Mouse (Mus musculus): ENCODE results near the gene Fdx1l.
"Not testable (repeated sequence)": the region's sequence is repeated elsewhere in the genome, so short reads cannot be mapped to it uniquely, and the experiment has no call there.

The Fdx1l gene

DNA sequence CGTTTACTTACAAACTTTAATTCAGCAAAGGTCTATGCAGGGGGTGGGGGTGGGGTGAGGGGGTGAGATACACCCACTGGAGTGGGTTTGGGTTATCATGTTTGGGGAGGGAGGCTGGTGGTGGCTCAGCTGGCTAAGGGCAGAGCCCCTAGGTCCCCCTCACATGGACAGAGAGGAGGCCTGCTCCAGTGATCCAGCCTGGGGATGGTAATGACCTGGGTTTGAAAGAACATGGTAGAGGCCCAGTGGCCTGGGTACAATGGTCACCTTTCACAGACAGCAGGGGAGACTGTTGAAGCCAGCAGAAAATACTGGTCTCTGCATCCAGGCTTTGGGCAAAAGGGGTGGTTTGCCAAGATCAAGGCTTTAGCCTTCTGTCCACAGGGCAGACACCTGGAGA lies 759 bp upstream of the Fdx1l start:
- no peak for DNase-seq (ENCODE audit: low read depth, low spot score)

- DNase-seq (ENCODE audit: low read depth, low spot score): no peak
Observed at GRCm38 (mm10) chr9:21072641-21073040, 773 bp downstream of the Fdx1l start.

DNA sequence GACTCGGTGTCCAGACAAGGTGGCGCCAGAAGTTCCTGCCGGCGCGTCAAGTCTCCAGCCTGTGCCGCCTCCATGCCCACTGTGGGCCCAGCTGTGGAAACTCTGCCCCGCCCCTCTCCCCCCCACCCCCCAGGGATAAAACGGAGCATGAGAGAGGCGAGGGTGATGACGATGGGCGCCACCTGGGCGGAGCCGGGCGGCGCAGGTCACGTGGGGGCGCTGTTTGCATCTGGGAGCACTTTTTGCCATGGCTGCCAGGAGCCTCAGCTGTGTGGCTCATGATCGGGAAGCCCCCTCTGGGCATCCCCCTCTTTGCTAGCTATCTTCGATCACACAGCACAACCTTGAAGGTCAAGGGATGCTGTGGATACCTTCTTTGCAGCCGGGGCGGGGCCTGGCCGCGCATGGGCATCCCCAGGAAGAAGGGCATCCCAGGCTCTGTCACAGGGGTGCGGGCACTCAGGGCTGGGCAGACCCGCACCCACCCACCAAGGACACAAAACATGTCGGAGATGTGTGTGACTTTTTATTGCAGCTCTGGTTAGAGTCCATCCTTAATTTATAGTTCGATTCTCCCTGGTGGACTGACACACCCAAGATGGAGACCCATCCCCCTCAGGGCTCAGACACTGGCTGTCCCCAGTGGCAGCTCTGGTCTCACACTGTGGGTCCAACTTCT lies 6.3 kb downstream of the Fdx1l start, which contains the start of gene Zglp1:
Gene Zglp1, minus strand, starts transcription at position 88 of the 679 bp plus-strand sequence.
- no peak for DNase-seq (ENCODE audit: low read depth, low spot score)

- no peak for DNase-seq (ENCODE audit: low read depth, low spot score)
Observed at GRCm38 (mm10) chr9:21062928-21063327, 10.5 kb downstream of the Fdx1l start.

GRCm38 (mm10) chr9:21051578-21051977 lies 21.8 kb downstream of the Fdx1l start:
- DNase-seq (ENCODE audit: low read depth, low spot score): no peak

GRCm38 (mm10) chr9:21045235-21045634 lies 28.2 kb downstream of the Fdx1l start:
- no peak for DNase-seq (ENCODE audit: low read depth, low spot score)

DNA sequence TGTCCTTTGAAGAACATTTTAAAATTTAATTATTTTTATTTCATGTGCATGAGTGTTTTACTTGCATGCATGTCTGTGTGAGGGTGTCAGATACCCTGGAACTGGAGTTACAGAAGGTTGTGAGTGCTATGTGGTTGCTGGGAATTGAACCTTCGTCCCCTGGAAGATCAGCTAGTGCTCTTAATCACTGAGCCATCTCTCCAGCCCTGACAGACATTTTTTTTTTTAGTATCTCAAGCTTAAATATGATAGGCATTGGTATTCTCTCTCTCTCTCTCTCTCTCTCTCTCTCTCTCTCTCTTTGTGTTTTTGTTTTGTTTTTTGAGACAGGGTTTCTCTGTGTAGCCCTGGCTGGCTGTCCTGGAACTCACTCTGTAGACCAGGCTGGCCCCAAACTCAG lies 28.6 kb downstream of the Fdx1l start:
- not testable (repeated sequence) for DNase-seq (ENCODE audit: low read depth, low spot score)

- no peak for DNase-seq (ENCODE audit: low read depth, low spot score)
Observed at GRCm38 (mm10) chr9:21043563-21043962, 29.9 kb downstream of the Fdx1l start.

DNA sequence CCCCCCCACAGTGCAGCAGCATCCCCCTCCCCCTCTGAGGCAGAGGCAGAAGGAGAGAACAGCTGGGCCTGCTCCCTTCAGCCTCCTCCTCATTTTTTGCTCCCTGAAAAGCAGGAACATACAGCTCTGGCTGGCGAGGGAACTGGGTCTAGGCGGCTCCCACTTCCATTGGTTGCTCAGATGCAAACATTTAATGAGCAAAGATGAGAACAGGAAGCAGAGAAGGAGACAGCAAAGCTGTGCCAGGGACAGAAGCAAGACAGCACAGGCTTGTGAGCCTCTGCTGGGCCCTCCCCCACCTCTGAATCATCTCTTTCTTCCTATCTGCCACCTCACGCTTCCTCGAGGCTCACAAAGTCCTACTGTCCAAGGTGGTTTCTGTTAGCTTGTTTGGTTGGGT lies 32.1 kb downstream of the Fdx1l start:
- DNase-seq (ENCODE audit: low read depth, low spot score): no peak

DNA sequence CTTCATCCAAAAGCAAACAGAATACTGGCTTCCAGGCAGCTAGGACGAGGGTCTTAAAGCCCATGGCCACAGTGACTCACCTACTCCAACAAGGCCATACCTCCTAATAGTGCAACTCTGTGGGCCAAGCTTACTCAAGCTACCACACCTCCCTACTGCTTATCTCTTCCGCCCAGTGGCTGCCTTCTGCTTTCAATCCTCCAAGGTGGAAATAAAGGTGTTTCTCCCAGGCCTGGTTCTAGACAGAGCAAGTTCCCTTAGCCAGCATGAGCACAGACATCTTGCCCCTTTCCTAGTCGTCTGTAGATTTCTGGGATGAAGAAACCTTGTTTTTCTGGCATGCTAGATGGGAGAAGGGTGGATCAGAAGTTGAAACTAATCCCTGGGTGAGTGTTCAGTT lies 33.6 kb downstream of the Fdx1l start:
- no peak for DNase-seq (ENCODE audit: low read depth, low spot score)

GRCm38 (mm10) chr9:21037481-21037891 lies 35.9 kb downstream of the Fdx1l start:
- DNase-seq (ENCODE audit: low read depth, low spot score): no peak

DNA sequence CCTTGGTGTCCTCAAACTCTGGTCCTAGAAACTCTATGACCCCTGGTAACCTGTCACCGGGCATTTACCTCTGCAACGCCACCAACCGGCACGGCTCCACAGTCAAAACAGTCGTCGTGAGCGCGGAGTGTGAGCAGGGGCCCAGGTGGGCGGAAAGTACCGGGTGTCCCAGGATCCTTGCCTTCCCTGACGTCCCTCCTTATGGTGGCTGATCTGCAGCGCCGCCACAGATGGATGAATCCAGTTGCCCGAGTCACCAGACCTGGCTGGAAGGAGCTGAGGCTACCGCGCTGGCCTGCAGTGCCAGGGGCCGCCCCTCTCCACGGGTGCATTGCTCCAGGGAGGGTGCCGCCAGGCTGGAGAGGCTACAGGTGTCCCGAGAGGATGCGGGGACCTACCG lies 36.7 kb downstream of the Fdx1l start:
- DNase-seq (ENCODE audit: low read depth, low spot score): no peak

DNA sequence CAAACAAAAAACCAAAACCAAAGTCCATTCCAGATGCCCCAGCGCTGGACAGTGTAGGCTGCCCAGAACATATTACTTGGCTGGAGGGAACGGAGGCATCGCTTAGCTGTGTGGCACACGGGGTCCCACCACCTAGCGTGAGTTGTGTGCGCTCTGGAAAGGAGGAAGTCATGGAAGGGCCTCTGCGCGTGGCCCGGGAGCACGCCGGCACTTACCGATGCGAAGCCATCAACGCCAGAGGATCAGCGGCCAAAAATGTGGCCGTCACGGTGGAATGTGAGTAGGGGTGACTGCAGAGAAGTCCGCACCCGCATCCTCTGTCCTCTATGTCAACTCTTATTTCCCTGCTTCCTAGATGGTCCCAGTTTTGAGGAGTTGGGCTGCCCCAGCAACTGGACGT lies 37.3 kb downstream of the Fdx1l start:
- no peak for DNase-seq (ENCODE audit: low read depth, low spot score)

GRCm38 (mm10) chr9:21035586-21035985 lies 37.8 kb downstream of the Fdx1l start:
- DNase-seq (ENCODE audit: low read depth, low spot score): no peak

- DNase-seq (ENCODE audit: low read depth, low spot score): peak; percentile 49
Observed at GRCm38 (mm10) chr9:21034481-21035085, 38.8 kb downstream of the Fdx1l start.

GRCm38 (mm10) chr9:21033136-21033535 lies 40.3 kb downstream of the Fdx1l start:
- DNase-seq (ENCODE audit: low read depth, low spot score): peak; percentile 92

- DNase-seq (ENCODE audit: low read depth, low spot score): no peak
Observed at GRCm38 (mm10) chr9:21032491-21032890, 40.9 kb downstream of the Fdx1l start.

DNA sequence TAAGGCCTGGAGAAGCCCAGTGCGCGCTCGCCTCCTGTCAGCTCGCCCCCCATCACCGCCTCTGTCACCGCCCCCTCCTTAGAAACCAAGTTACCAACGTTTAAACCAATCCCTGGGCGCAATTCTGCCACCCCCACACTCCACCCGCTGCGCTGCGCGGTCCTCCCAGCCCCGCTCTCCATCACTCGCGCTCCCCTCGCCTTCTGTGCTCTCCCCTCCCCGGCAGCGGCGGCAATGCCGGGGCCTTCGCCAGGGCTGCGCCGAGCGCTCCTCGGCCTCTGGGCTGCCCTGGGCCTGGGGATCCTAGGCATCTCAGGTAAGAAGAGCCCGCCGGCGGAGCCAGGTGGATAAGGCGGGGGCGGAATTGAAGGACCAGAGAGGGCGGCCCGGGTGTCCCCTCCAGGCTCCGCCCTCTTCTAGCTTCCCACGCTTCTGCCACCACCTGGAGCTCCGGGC lies 41.5 kb downstream of the Fdx1l start, which contains the start of gene Icam5:
Gene Icam5, plus strand, starts transcription at position 178 of the 456 bp plus-strand sequence.
- peak; percentile 71 for DNase-seq (ENCODE audit: low read depth, low spot score)

GRCm38 (mm10) chr9:21031251-21031895 lies 42.0 kb downstream of the Fdx1l start:
- DNase-seq (ENCODE audit: low read depth, low spot score): peak; percentile 84

DNA sequence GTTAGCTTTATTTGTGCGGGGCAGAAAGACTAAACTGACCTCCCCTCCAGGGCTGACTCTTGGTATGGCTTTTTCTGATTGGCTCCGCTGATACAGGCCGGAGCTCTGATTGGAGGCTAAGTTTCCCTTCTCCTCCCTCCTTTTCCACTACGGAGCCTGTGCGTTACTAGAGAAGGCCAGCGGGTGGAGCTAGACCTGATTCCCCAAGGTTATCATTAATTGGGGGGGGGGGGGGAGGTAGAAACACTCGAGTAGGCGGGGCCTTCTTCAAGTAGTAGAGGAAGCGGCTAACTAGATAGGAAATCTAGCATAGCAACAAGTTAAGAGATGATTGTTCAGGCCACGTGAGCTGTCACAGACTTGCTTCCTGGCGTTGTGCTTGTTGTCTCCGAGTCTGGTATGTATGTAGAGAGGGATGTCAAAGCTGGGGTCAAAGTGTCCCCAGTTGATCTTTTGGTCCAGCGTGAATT lies 42.6 kb downstream of the Fdx1l start:
- DNase-seq (ENCODE audit: low read depth, low spot score): peak; percentile 97

DNA sequence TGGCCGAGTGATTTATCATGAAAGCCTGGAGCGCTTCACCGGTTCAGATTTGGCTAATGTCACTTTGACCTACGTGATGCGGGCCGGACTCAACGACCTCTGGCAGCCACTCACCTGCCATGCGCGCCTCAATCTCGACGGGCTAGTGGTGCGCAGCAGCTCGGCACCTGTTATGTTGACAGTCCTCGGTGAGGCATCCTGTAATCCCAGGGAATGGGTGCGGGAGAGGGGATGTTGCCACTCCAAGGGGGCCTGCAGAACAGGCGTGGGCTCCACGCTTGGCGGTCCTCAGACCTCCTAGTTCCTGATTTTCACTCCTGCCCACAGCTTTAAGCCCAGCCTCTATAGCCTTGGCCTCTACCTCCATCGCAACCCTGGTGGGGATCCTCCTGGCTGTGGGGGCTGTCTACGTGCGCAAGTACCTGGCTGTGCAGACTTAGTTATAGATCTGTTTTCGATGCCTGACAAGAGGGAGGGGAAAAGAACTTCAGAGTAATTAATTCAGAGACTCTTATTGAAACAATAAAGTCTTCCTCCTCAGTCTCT lies 43.3 kb downstream of the Fdx1l start:
- peak; percentile 43 for DNase-seq (ENCODE audit: low read depth, low spot score)
